Mouse (Mus musculus): Measurements from ENCODE around the gene Glul. TPM values are rescaled to one million over a fixed set of nuclear protein-coding genes. Genes with fewer than 3 reads are reported as not detected.

Gene Glul
- polyA plus RNA-seq, 1 experiment from 2014 or later: 130 TPM

GRCm38 (mm10) chr1:153893746-153894145 lies 6.0 kb upstream of the Glul start:
- H3K36me3 ChIP-seq (ENCODE audit: control insufficient read depth, insufficient read depth, low read length): no peaks in the 10 kb centered on the region
- no peak for DNase-seq
- H3K9me3 ChIP-seq (ENCODE audit: control insufficient read depth, low read length): no peaks in the 10 kb centered on the region
- WGBS: 75% methylated on average over 2 of the region's 2 CpGs
- no peak overlapping the region for H3K4me3 ChIP-seq (replicated peaks; ENCODE audit: low read depth, low read length)
- H3K27ac ChIP-seq (replicated peaks; ENCODE audit: low read depth, low read length): no peak overlapping the region
- H3K9ac ChIP-seq (replicated peaks; ENCODE audit: low read length): no peak overlapping the region
- peaks cover 5% of the 10 kb centered on the region; the same call in 1 of the 2 replicates for H3K4me1 ChIP-seq (ENCODE audit: control insufficient read depth, insufficient read depth, low read length)
- H3K4me2 ChIP-seq (ENCODE audit: low read length): no peak overlapping the region
- H3K27me3 ChIP-seq (ENCODE audit: control insufficient read depth, insufficient read depth, low read length): no peaks in the 10 kb centered on the region
- no peak for ATAC-seq (ENCODE audit: low FRiP score, low TSS enrichment)

- no peak overlapping the region for H3K4me2 ChIP-seq (ENCODE audit: low read length)
- DNase-seq (peak; percentile 24), ATAC-seq (ENCODE audit: low FRiP score, low TSS enrichment) (no peak)
- no peak overlapping the region for H3K9ac ChIP-seq (replicated peaks; ENCODE audit: low read length)
- WGBS: 63% methylated on average over 8 of the region's 8 CpGs
- H3K27ac ChIP-seq (replicated peaks; ENCODE audit: low read depth, low read length): no peak overlapping the region
- no peak overlapping the region for H3K4me3 ChIP-seq (replicated peaks; ENCODE audit: low read depth, low read length)
- no peaks in the 10 kb centered on the region for H3K36me3 ChIP-seq (ENCODE audit: control insufficient read depth, insufficient read depth, low read length)
- no peaks in the 10 kb centered on the region for H3K9me3 ChIP-seq (ENCODE audit: control insufficient read depth, low read length)
- H3K4me1 ChIP-seq (ENCODE audit: control insufficient read depth, insufficient read depth, low read length): peaks cover 9% of the 10 kb centered on the region; the same call in 1 of the 2 replicates
- no peaks in the 10 kb centered on the region for H3K27me3 ChIP-seq (ENCODE audit: control insufficient read depth, insufficient read depth, low read length)
Measured at GRCm38 (mm10) chr1:153894201-153894893, 5.4 kb upstream of the Glul start.

GRCm38 (mm10) chr1:153894979-153895378 lies 4.8 kb upstream of the Glul start:
- ATAC-seq (ENCODE audit: low FRiP score, low TSS enrichment): no peak
- H3K4me2 ChIP-seq (ENCODE audit: low read length): no peak overlapping the region
- H3K4me1 ChIP-seq (ENCODE audit: control insufficient read depth, insufficient read depth, low read length): peaks cover 9% of the 10 kb centered on the region; the same call in 1 of the 2 replicates
- H3K9me3 ChIP-seq (ENCODE audit: control insufficient read depth, low read length): no peaks in the 10 kb centered on the region
- H3K36me3 ChIP-seq (ENCODE audit: control insufficient read depth, insufficient read depth, low read length): no peaks in the 10 kb centered on the region
- WGBS: 33% methylated on average over 5 of the region's 5 CpGs
- H3K4me3 ChIP-seq (replicated peaks; ENCODE audit: low read depth, low read length): no peak overlapping the region
- peak; percentile 91 for DNase-seq
- no peaks in the 10 kb centered on the region for H3K27me3 ChIP-seq (ENCODE audit: control insufficient read depth, insufficient read depth, low read length)
- H3K27ac ChIP-seq (replicated peaks; ENCODE audit: low read depth, low read length): no peak overlapping the region
- H3K9ac ChIP-seq (replicated peaks; ENCODE audit: low read length): no peak overlapping the region

DNA sequence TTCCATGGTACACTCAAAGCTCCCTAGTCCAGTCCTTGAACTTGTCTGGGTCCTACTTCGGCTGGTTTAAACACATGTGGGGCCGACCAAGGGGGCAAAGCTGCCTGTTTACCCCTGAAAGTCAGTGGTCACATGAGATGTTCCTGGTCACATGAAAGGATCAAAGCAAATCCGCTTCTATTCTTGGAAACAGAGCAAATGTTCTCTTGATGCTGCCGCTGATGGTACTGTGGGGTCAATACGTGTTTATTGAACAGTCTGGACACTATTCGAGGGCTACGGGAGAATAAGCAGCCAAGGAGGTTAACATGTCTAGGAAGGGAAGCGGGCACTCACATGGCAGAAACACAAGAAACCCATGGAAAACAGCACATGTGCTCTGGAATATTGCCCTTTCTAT lies 2.5 kb upstream of the Glul start:
- Histone ChIP-seq H3K9ac (replicated peaks; ENCODE audit: low read length) (no peak overlapping the region), H3K4me3 (replicated peaks; ENCODE audit: low read depth, low read length) (no peak overlapping the region), H3K4me2 (ENCODE audit: low read length) (no peak overlapping the region), H3K9me3 (ENCODE audit: control insufficient read depth, low read length) (no peaks in the 10 kb centered on the region), H3K4me1 (ENCODE audit: control insufficient read depth, insufficient read depth, low read length) (peaks cover 20% of the 10 kb centered on the region), H3K27me3 (ENCODE audit: control insufficient read depth, insufficient read depth, low read length) (no peaks in the 10 kb centered on the region), H3K36me3 (ENCODE audit: control insufficient read depth, insufficient read depth, low read length) (no peaks in the 10 kb centered on the region), H3K27ac (replicated peaks; ENCODE audit: low read depth, low read length) (no peak overlapping the region)
- no peak for ATAC-seq (ENCODE audit: low FRiP score, low TSS enrichment)
- WGBS: 80% methylated on average over 8 of the region's 8 CpGs
- DNase-seq: no peak

DNA sequence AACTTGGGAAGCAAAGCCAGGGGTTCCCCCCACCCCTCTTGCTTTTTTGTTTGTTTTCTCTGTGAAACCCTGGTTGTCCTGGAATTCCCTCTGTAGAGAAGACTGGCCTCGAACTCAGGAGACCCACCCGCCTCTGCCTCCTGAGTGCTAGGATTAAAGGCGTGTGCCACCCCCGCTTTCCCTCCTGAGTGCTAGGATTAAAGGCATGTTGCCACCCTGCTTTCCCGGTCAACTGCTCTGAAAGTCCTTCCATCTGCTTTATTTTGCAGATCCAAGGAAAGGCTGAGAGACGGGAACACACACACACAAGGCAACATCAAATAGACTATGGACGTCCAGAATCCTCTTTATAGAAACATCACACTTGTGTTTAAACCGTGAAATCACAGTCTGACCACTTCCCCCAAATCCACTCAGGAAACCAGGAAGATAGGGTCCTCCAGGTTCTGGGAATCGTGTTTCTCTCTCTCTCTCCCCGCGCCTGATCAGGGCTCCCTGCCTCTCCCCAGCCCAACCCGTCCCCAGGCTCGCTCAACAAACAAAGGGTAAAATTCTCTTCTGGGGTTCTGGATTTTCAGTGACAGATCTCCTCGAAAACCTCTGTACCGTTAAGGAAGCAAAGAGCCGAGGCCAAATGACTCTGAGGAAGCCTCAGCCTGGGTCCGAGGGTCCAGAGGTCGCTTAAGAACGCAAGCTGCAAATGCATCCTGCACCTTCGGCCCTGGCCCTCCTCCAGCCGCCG lies 584 bp upstream of the Glul start:
- no peaks in the 10 kb centered on the region for H3K9me3 ChIP-seq (ENCODE audit: control insufficient read depth, low read length)
- DNase-seq (no peak), ATAC-seq (ENCODE audit: low FRiP score, low TSS enrichment) (peak; percentile 57; the same call in 1 of the 2 replicates)
- H3K27ac ChIP-seq (replicated peaks; ENCODE audit: low read depth, low read length): peak overlapping the region; percentile 97
- peaks cover 31% of the 10 kb centered on the region for H3K4me1 ChIP-seq (ENCODE audit: control insufficient read depth, insufficient read depth, low read length)
- no peaks in the 10 kb centered on the region for H3K27me3 ChIP-seq (ENCODE audit: control insufficient read depth, insufficient read depth, low read length)
- peak overlapping the region; percentile 92 for H3K9ac ChIP-seq (replicated peaks; ENCODE audit: low read length)
- peak overlapping the region; percentile 91 for H3K4me3 ChIP-seq (replicated peaks; ENCODE audit: low read depth, low read length)
- peaks cover 14% of the 10 kb centered on the region for H3K36me3 ChIP-seq (ENCODE audit: control insufficient read depth, insufficient read depth, low read length)
- peak overlapping the region; percentile 87 for H3K4me2 ChIP-seq (ENCODE audit: low read length)
- WGBS: 14% methylated on average over 22 of the region's 22 CpGs

DNA sequence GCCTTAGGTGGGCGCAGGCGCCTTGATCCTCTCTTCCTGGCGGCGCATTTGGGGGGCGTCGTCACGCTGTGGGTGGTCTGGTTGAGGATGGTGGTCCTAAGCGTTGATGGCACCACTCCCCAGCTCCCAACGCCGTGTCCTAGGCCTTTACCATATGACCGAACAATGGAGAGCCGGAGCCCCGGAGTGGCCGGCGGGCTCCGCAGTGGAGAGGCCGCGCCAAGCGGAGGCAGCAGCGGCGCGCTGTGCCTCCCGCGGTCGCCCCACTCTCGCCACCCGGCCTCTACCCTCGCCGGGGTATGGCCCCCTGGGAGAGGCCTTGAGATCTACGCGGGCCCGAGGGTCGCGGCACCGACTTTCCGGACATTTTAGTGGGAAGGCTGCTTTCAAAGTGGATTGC lies 637 bp downstream of the Glul start:
- ATAC-seq (ENCODE audit: low FRiP score, low TSS enrichment): peak; percentile 60
- no peak for DNase-seq
- Histone ChIP-seq H3K4me2 (ENCODE audit: low read length) (peak overlapping the region; percentile 87), H3K27ac (replicated peaks; ENCODE audit: low read depth, low read length) (peak overlapping the region; percentile 97), H3K4me3 (replicated peaks; ENCODE audit: low read depth, low read length) (peak overlapping the region; percentile 91), H3K36me3 (ENCODE audit: control insufficient read depth, insufficient read depth, low read length) (peaks cover 26% of the 10 kb centered on the region), H3K9ac (replicated peaks; ENCODE audit: low read length) (peak overlapping the region; percentile 92), H3K27me3 (ENCODE audit: control insufficient read depth, insufficient read depth, low read length) (no peaks in the 10 kb centered on the region), H3K9me3 (ENCODE audit: control insufficient read depth, low read length) (no peaks in the 10 kb centered on the region), H3K4me1 (ENCODE audit: control insufficient read depth, insufficient read depth, low read length) (peaks cover 27% of the 10 kb centered on the region)
- WGBS: under 1% methylated on average over 36 of the region's 36 CpGs

DNA sequence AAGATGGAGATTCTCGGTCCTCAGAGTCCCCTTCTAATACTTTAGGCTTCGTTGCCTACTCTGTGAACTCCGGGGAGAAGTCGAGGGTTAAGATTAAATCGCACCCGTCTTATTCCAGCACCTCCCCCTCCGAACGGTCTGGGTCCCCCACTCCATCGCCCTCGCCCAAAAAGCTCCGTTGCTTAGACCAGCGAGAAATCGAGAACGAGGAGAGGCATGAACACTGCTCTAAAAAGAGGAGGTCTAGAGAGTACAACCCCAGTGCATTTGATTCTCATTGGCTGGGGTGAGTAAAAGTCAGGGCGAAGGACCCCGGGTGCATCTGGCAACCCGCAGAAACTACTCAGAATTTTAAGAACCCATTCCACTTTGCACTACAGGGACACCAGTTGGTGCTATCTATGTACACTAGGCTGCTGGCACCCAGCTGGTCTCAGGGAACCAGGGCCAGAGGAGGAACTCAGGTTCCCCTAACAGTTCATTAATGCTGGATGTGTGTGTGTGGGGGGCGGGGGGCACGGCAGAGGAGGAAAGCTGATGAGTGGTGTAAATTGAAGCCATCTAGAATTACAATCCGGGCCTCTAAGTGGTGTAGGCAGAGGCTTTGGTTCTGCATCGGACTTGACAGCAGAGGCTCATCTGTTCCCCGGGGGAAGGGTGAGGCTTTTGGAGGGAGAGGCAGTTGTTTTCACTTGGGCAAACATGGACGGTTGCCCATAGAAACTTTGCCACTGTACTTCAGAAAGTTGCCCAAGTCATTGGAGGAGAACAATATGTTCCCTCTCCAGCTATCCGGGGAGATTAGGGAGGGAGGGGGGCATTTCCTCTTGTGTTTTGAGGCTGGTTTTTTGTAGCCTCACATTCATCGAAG lies 1.4 kb downstream of the Glul start:
- WGBS: 2% methylated on average over 25 of the region's 25 CpGs
- Histone ChIP-seq H3K9me3 (ENCODE audit: control insufficient read depth, low read length) (no peaks in the 10 kb centered on the region), H3K36me3 (ENCODE audit: control insufficient read depth, insufficient read depth, low read length) (peaks cover 32% of the 10 kb centered on the region), H3K4me3 (replicated peaks; ENCODE audit: low read depth, low read length) (peak overlapping the region; percentile 91), H3K4me2 (ENCODE audit: low read length) (peak overlapping the region; percentile 87), H3K27me3 (ENCODE audit: control insufficient read depth, insufficient read depth, low read length) (no peaks in the 10 kb centered on the region), H3K27ac (replicated peaks; ENCODE audit: low read depth, low read length) (peak overlapping the region; percentile 97), H3K9ac (replicated peaks; ENCODE audit: low read length) (peak overlapping the region; percentile 92), H3K4me1 (ENCODE audit: control insufficient read depth, insufficient read depth, low read length) (peaks cover 27% of the 10 kb centered on the region)
- DNase-seq (peak; percentile 58), ATAC-seq (ENCODE audit: low FRiP score, low TSS enrichment) (no peak)

DNA sequence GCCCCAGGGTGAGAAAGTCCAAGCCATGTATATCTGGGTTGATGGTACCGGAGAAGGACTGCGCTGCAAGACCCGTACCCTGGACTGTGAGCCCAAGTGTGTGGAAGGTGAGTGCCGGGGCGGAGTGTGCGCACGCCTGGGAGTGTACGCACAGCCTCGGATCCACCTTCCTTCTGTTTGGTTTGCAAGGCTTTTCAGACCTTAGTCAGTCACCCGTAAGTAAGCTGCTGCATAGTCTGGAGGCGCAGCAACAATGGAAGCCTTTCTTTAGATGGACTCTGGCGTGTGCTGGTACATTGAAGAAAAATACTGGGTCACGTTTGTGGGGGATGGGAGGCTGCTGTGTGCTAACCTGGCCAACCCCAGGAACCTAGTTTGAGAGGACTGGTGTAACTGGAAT lies 3.3 kb downstream of the Glul start:
- Histone ChIP-seq H3K9ac (replicated peaks; ENCODE audit: low read length) (no peak overlapping the region), H3K36me3 (ENCODE audit: control insufficient read depth, insufficient read depth, low read length) (peaks cover 51% of the 10 kb centered on the region), H3K4me1 (ENCODE audit: control insufficient read depth, insufficient read depth, low read length) (peaks cover 27% of the 10 kb centered on the region), H3K27ac (replicated peaks; ENCODE audit: low read depth, low read length) (no peak overlapping the region), H3K4me2 (ENCODE audit: low read length) (peak overlapping the region; percentile 87), H3K27me3 (ENCODE audit: control insufficient read depth, insufficient read depth, low read length) (no peaks in the 10 kb centered on the region), H3K4me3 (replicated peaks; ENCODE audit: low read depth, low read length) (no peak overlapping the region), H3K9me3 (ENCODE audit: control insufficient read depth, low read length) (no peaks in the 10 kb centered on the region)
- ATAC-seq (ENCODE audit: low FRiP score, low TSS enrichment): no peak
- no peak for DNase-seq
- 79% methylated on average over 13 of the region's 13 CpGs for WGBS

Data from midbrain, embryonic 14.5 days (tissue).